Mouse (Mus musculus) ZHBTc4 (cell line): ENCODE data around the gene Plcb4.
"Not testable (repeated sequence)": the region's sequence is repeated elsewhere in the genome, so short reads cannot be mapped to it uniquely, and the experiment has no call there.

Experiments
- DNase-seq: peaks from one replicate; pipeline ENCODE4 v3.0.0-alpha.2; 2011; ENCODE audit warnings: low read depth, low spot score

The Plcb4 gene

DNA sequence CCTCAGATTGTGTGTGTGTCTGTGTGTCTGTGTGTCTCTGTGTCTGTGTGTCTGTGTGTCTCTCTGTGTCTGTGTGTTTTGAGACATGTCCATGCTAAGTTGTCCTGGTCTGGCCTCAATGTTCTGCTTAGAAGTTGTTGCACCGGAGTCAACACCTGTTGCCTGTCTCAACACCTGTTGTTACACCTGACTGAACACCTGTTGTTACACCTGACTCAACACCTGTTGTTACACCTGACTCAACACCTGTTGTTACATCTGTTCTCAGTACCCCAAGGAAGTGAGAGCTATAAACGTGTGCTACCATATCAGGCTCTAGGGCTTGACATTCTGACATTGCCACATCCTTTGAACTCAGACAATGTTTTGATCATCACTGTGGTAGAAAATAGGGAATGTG lies 229.0 kb downstream of the Plcb4 start:
- DNase-seq, result no peak

DNA sequence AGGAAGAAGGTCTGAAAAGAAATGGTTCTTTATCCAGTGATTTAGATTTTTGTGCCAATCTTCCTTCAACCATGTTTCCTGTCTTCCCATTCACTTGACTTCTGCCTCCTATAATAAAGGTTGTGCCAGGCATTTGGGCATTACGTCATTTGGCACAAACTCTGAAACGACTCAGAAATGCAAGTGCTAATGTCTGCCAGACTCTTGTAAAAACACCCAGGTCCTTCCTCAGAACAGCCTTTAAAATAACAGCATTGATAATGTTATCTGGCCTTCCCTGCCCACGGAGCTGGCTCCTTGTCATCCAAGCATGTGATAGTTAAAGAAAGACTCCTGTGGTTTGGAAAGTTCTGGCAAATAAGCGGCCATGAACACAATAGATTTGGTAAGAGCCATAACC lies 229.4 kb downstream of the Plcb4 start:
- no peak for DNase-seq

DNA sequence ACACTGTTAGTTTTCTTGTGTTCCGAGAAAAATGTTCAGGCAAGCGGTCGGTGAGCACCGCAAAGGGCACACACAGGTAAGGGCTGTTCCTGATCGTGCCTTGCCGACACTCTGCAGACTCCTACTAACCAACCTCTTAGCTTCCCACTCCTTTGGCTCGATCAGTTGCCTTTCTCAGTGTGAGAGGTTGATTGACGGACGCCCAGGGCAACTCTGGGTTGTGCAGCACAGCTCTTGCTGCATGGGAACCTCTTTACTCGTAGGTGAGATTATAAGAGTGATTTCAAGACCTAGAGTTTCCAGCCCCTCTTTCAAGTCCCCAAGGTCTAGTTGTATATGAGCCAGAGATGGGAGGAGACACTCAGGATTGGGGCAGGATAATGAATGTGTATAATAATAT lies 230.0 kb downstream of the Plcb4 start:
- no peak for DNase-seq

DNA sequence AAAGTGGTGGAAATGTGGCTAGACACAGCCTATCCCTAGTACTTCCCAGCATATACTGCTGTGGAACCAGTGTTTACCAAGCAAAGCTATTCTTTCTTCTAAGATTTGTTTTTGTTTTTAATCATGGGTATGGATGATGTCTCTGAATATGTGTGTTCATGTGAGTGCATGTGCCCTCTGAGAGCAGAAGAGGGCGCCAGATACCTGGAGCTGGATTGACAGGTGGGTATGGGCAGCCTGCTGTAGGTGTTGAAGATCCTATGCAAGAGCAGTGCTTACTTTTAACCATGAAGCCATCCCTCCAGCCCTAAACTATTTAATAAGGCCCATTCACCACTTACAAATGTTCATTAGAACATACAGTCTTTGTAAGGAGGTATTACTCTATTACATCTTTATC lies 231.3 kb downstream of the Plcb4 start:
- DNase-seq, result peak; percentile 56

DNA sequence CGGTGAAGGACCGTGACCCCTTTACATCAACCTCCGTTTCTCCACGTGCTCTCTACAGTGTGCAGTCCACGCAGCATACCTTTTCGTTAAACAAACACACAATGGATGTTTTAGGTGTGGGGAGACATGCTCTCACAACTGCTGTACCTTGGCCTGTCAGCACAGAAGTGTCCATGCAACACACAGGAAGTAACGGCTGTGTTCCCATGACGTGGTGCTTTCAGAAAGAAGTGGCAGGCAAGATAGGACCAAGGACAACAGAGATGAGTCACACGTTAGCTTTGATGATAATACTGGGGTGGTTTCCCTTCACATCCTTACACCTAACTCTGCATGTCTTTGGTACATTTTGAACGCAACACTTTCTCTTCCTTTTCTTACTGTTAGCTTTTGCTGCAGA lies 232.3 kb downstream of the Plcb4 start:
- DNase-seq, result no peak

DNA sequence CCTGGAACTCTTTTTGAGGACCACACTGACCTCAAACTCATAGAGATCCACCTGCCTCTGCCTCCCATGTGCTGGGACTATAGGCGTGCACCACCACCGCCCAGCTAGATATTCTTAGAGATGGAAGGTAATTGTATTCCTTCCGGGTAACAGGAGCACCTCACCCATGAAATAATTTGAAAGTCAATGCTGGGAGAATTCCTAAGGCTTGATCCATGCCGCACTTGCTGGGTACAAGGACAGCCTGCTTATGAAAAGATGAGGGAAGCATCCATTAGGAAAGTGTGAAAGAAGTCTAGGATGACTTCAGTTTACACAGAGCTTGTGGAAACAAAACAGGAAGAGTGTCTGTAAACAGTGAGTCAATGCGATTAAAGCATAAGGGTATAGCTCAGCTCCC lies 232.9 kb downstream of the Plcb4 start:
- peak; percentile 58 for DNase-seq

DNA sequence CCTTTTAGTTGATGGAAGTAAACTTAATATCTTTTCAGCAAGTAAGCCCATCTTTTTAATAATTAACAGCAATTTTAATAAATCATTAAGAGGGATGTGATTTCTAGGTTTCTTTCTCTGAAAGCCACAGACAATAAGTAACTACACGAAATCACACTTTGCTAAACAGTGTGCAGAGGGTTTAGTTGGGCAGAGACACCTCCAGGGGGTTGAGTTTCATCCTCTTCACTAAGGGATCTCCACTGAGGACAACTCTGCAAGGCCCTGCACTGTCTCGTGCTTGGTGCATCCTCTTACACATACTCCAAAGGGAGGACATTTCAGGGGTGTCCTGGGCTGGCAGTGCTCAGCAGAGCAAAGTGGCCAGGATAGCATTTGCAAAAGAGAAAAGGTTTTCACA lies 235.8 kb downstream of the Plcb4 start:
- no peak for DNase-seq

DNA sequence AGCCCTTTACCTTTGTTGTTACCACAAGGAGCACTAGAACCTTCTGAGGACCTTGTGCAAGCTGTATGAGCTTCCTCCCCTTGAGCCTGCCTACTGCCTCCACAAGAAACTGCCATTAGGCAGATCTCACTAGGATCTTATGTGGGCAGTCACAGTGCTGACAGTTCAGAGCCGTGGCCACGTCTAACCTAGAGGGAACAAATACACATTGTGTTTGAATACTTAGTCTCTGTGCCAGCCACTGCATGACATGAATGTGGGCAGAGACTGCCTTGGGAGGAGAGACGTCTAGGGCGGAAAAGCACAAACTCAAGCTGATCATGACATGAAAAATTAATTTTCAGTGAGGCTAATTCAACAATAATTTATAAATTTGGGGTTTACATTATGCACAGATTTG lies 239.2 kb downstream of the Plcb4 start:
- no peak for DNase-seq

DNA sequence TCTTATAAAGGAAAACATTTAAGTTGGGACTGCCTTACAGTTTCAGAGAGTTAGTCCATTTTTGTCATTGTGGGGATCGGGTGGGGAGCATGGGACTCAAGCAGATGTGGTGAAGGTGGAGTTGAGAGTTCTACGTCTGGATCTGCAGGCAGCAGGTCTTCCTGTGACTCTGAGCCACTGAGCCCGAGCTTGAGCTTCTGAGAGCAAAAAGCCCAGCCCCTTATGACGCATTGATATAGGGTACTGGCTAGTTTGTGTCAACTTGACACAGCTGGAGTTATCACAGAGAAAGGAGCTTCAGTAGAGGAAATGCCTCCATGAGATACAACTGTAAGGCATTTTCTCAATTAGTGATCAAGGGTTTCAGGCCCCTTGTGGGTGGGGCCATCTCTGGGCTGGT lies 241.1 kb downstream of the Plcb4 start:
- DNase-seq, result not testable (repeated sequence)

DNA sequence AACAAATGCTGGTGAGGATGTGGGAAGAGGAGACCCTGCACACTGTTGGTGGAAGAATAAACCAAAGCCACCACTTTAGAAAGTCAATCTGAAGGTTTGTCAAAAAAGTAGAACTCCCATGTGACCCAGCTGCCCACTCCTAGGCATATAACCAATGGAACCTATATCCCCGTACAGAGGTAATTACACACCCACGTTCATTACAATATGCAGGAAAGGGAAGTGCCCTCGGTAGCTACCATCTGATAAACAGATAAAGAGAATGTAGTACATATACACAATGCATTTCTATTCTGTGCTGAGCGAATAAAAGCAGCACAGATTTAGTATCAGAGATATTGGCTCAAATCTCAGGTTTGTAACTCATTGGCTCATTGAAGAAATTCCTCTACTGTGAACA lies 242.2 kb downstream of the Plcb4 start:
- no peak for DNase-seq

DNA sequence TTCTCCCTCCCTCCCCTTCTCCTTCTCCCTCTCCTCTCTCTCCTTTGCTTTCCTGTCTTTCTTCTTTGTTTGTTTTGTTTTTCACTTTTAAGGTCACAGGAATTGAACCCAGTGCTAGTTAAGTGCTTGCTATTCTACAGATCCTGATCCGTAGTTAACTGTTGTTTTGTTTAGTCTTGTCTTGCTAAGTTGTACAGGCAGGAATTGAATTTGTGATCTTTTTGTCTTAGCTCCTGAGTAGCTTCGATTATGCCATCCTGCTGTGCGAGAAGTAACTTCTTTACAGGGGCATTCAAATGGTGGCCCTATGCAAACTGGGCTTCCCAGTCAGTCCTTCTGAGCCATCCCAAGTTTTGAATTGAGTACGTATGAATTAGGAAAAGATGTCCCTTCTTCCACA lies 245.5 kb downstream of the Plcb4 start:
- peak; percentile 54 for DNase-seq

DNA sequence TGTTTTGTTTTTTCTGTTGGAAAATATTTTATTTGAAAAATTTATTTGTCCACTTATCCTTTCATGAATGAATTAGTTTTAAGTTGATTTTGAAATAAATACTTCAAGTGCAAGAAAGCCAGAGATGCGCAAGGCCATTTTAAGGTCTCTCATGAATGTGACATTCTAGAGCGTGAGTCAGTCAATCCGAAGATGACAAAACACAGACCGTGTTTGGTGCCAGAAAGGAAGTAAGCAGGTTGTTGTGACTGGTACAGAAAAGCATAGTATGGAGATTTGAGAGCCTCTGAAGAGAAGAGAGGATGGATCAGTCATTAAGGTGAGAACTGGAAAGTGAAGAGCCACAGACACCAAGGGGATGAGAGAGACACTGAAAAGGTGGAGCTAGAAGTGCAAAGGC lies 246.0 kb downstream of the Plcb4 start:
- DNase-seq, result no peak

DNA sequence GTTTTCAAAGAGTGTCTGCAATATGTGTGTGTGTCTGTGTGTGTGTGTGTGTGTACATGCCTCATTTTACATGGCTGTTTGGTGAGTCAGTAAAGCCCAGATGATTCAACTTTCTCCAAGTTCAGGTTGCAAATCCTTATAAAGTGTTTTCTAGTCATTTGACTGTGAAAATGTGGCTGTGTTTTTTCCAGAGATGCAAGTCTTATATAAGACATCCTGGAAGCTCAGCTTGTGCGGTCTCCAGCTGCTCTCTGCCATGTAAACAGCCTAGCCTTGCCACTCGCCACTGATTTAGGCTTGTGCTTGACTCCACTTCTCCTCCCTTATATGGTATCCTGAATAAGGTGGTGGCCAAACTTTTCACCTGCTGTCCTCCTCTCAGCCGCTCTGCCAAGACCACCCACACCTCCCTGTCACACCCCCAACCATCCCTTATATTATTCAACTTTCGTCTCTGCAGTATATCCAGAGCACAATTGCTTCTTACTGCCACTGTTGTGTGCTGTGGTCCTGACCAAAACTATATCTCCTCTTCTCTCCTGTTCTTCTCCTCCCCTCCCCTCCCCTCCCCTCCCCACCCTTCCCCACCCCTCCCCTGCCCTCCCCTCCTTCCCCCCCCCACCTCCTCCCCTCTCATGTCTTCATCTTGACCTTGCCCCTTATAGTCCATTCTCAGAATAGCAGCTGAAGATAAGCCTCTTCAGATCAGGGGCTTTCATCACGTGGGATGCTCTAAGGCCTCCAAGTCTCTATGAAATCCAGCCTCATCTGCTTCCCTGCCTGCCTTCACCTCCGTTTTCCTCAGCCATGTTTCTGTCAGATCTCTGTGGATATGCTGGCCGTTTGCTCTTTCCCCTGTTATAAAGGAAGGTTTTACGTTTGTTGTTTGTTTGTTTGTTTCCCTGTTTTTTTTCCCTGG lies 255.8 kb downstream of the Plcb4 start:
- DNase-seq, result no peak

DNA sequence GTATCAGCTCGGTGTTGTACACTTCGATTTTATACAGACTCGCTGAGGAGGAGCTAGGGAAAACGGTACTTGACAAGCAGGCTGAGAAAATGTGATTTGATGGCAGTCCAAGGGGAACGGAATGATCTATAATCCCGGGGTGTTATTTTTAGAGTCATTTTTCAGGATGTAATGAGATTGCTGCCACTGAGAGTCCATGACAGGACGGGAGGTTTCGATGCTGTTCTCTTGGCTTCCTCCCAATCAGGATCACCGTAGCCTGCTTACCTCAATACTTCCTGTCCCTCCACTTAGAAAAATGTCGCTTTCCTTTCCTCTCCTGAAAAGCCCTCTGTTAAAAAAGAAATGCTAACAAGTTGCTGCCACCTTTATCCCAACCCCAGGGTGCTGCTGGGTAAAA lies 257.1 kb downstream of the Plcb4 start:
- DNase-seq, result no peak

DNA sequence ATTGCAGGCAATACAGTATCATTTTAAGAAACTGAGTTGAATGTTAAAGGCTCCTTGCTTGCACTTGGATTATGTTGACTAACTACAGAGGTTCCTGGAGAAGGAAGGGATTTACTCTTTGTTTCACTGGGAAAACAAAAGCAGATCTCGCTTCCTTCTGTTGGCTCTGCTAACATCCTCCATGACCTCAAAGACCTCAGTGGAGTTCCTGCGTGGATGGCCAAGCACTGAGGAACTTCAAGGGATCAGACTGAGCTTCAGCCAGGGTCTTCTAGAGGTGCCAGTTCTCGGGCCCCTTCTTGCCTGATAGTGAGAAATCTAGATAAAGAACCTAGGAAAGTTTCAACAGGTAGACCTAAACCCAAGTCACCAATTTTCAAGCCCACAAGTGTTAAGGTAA lies 258.2 kb downstream of the Plcb4 start:
- DNase-seq, result no peak

DNA sequence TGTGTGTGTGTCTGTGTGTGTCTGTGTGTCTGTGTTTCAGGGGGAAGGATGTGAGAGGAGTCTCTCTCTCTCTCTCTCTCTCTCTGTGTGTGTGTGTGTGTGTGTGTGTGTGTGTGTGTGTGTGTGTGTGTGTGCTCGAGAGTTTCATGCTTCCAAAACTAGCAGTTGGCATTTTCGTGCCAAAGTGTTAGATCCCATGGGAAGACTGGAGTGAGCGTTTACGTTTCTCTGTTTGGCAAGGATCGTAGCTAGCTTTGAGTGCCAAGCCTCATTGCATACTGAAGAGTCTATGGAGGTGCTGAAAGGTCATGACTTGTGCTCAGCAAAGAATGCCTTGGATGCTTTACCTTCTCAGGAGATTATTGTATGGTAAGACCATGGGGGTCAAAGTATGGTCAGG lies 259.3 kb downstream of the Plcb4 start:
- no peak for DNase-seq

DNA sequence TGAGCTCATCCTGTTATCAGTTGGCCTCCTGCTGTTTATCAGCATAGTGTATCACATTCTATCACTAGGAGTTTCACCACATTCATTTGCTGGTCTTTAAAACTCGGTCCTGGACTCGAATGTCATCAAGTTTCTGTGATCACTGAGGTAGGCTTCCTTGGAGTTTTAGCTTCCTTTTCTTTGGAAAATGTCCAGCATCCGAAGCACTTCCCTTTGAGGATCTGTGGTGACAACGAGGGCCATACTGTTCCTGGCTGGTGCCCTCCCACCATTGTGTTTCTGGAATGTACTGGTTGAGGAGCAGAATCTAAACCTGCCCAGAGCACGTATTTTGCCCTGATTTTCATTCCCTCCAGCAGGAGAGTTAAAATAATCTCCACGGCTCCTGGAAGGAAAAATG lies 260.8 kb downstream of the Plcb4 start:
- peak; percentile 14 for DNase-seq

DNA sequence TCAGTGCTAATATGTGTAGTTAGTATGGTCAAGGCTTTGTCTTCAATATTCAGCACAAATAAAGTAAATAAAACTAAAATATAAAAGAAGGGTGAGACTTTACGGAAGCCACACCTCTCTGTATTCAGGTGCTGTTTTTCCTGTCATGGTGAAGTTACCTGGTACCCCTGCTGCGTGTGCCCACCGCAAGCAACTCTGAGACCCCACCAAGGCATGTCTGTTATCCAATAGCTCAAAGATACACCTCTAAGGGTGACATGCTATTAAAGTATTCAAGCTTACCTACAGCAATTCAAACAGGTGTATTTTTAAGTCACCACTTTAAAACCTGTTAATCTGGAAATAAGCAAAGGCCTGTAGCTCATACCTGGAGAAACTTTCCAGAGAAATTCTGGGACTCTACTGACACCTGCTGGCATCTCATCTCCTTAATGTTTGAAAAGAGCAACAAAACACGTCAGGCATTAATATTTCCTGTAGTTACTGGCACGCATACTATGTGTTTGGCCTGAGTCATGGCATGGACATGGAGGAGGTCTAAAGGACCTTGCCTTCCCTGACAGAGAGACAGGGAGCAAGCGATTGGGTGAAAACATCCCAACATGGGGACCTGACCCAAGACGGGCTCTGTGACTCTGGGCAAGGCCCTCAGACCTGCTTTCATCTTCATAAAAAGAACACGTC lies 268.0 kb downstream of the Plcb4 start:
- DNase-seq, result peak; percentile 26

DNA sequence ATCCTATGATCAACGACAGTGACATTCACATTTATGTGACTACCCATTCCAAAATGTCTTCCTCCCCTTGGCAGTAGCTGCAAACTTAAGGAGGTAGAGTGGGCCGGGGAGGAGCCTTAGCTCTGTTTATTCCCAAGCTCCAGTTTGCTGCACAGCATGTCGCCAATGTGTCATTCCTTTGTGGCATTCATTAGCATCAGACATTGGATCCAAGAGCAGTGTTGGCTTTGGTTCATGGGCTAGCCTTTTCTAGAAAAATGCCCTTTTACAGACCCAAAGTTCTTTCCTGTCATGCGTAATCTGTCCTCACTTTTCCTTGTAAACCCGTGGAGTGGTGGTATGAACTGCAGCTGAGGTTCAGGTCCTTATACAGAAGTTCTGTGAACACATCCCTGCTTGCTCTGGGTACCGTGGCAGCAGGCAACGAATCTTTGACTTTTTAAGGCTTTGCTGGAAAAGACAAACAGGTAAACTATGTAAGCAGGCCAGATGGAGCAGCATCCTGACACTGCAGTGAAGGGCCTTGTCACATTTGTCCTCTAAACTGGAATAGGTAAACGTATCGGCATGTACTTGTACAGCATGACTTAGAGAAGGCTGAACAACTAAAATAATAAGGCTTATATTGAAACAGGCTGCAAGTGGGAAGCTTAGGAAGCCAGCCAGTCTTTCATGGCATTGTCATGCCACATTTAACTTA lies 270.4 kb downstream of the Plcb4 start:
- peak; percentile 37 for DNase-seq

DNA sequence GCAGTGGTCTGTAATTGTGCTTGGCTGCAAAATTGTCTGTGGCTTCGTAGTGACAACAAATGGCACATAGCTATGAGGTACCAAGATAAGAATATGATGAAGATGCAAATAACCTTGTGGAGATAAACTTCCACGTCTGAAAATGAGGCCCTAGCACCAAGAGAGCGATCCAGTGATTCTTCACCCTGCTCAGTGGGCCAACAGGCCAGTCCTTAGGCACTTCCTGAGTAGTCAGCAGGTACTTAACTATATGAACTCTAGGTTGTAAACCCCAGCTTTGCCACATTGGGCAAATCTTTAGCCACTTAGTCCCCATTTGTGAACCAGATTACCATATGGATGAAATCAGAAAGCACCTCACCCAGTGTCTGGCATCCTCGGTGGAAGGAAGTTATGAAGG lies 271.9 kb downstream of the Plcb4 start:
- DNase-seq, result no peak

DNA sequence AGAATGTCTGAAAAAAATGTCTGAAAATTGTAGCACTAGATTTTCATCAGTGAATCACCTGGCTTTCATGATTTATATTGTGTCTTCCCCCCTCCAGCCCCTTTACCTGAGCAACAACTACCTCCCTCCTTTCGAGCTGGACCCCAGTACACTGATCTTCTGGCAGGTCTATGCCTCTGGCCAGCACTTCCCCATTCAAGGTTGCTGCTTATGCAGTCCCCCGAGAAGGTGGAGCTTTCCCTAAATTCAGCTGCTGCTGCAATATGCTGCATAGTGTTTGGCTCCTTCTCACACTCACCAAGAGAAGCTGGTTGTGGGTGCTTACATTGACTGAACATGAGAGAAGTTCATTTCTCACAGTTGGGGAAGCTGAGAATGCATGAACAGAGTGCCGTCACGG lies 273.8 kb downstream of the Plcb4 start:
- no peak for DNase-seq

DNA sequence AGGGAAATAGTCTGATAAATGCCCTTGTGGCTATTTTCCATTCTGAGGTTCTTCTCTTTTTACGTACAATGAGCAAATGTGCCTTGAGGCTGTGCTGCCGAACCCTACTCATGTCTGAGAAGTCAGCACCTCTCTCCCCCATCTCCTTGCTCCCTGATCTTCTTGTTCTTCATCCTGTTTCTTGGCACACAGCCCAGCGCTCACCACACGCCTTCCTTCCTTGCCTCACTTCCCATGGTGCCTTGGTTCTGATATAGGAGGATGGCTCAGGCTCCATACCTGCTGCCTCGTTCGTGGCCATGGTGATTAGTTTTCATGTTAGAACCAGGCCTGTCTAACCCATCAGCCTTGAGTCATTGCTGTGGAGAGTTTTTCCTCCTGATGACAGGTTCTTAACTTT lies 277.6 kb downstream of the Plcb4 start:
- no peak for DNase-seq

DNA sequence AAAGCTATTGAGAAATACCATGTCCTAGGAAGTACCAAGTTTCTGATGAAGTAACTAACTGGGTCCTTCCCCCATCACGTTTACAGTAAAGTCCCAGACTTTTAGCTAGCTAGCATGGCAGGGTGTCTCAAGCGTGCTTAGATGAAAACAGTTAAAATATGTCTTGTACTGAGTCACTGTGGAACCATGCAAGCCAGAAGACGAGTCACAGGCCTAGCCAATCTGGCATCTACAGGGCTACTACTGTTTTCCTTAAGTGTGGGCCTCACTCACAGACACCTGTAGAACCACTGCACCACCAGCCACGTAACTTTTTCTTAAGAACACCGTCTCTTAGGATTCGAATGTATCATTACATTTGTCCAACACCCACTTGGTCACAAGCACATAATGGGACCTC lies 278.8 kb downstream of the Plcb4 start:
- no peak for DNase-seq
